Mouse (Mus musculus) stomach, postnatal 0 days (tissue): ENCODE data around the gene Hexa. TPM values are rescaled to one million over a fixed set of nuclear protein-coding genes. Genes with fewer than 3 reads are reported as not detected.

Experiments used
- ATAC-seq: fragments of 200-750 bp; cut with Nextera tagmentation; 2 replicates; pipeline ENCODE4 v1.8.0; 2017; ENCODE audit not compliant: low FRiP score, low TSS enrichment
- DNase-seq: peaks from one replicate; pipeline ENCODE4 v3.0.0-alpha.2; 2016; ENCODE audit warnings: low spot score
- H3K27ac ChIP-seq: fragments of 300-500 bp; sonication (generic); replicated peaks from 2 replicates; pipeline ENCODE4 v1.5.1; 2014; ENCODE audit warnings: mild to moderate bottlenecking, control low read depth
- H3K27me3 ChIP-seq: fragments of 300-500 bp; sonication (generic); 2 replicates; pipeline ENCODE4 v1.6.1; 2014; ENCODE audit warnings: low read length; ENCODE audit not compliant: control insufficient read depth, insufficient read depth
- H3K36me3 ChIP-seq: fragments of 300-500 bp; sonication (generic); 2 replicates; pipeline ENCODE4 v1.6.1; 2014; ENCODE audit warnings: low read length, mixed read lengths; ENCODE audit not compliant: control insufficient read depth, insufficient read depth
- H3K4me1 ChIP-seq: fragments of 300-500 bp; sonication (generic); replicated peaks from 2 replicates; pipeline ENCODE4 v1.6.1; 2014; ENCODE audit warnings: antibody characterized with exemption; ENCODE audit not compliant: control insufficient read depth, insufficient read depth
- H3K4me2 ChIP-seq: fragments of 300-500 bp; sonication (generic); replicated peaks from 2 replicates; pipeline ENCODE4 v1.6.1; 2014; ENCODE audit warnings: low read depth, mild to moderate bottlenecking, control low read depth, moderate library complexity
- H3K4me3 ChIP-seq: fragments of 300-500 bp; sonication (generic); 2 replicates; pipeline ENCODE4 v1.5.1; 2014; ENCODE audit warnings: low read depth, low read length, control low read depth
- H3K9ac ChIP-seq: fragments of 300-500 bp; sonication (generic); 2 replicates; pipeline ENCODE4 v1.6.1; 2014; ENCODE audit warnings: mild to moderate bottlenecking, low read length, control low read depth, mixed read lengths
- H3K9me3 ChIP-seq: fragments of 300-500 bp; sonication (generic); 2 replicates; pipeline ENCODE4 v1.6.1; 2016; ENCODE audit warnings: low read length; ENCODE audit not compliant: control insufficient read depth
- CTCF ChIP-seq: IDR thresholded peaks from 2 replicates; pipeline ENCODE4 v1.5.1; 2016; ENCODE audit warnings: antibody characterized with exemption, low read depth, mild to moderate bottlenecking, moderate library complexity
- EP300 ChIP-seq: optimal IDR thresholded peaks from 2 replicates; pipeline ENCODE3; 2016; ENCODE audit warnings: antibody characterized with exemption
- WGBS: fragments of 180-500 bp; shearing (Covaris S2); extraction: QIAGEN DNeasy Blood & Tissue Kit; methylation state at CpG from one replicate; pipeline ENCODE4 v1.1.7; 2014; 5-methylcytosine and 5-hydroxymethylcytosine counted together
- polyA plus RNA-seq: library from polyadenylated mRNA; unstranded; fragments of >200 nt; fragmentation: Nextera tagmentation; extraction: Ambion mirVana; gene quantifications from 2 replicates; pipeline ENCODE4 v1.2.1, GENCODE M21; 2015

The Hexa gene
- polyA plus RNA-seq, 1 experiment from 2014 or later: 39.2 TPM

- Histone ChIP-seq H3K4me3 (peak overlapping the region; percentile 44), H3K4me2 (peak overlapping the region; percentile 69), H3K9ac (no peak overlapping the region), H3K27ac (no peak overlapping the region), H3K4me1 (0 out of 2 replicates have a peak, but pooled peaks cover 2% of the 10 kb centered on the region), H3K9me3 (no peaks in the 10 kb centered on the region), H3K27me3 (no peaks in the 10 kb centered on the region), H3K36me3 (no peaks in the 10 kb centered on the region)
- no peak for TF ChIP-seq CTCF
- WGBS: 1% methylated on average over 18 of the region's 20 CpGs
- DNase-seq (no peak), ATAC-seq (no peak; the same call in 1 of the 2 replicates)
Observed at GRCm38 (mm10) chr9:59578505-59578867, 39.1 kb downstream of the Hexa start.

DNA sequence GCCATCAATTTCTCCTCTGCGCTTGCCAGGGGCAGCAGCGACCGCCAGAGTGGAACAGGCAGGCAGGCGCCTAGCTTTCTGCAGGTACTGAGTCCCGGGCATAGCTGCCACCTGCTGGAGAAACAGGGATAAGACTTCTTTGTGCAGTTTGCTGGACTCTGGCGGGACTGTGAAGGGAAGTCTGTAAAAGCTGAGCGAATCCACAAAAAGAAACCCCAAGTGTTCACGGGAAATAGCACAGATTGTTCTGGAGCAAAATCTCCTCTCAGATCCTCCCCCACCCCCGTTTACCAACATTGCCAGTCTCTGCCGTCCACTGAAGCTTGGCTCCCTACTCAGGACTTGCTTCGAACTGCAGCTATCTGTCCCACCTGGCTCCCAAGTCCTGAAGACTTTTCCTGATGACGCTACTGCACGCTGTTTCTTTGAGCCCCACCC lies 45.5 kb downstream of the Hexa start:
- H3K4me2 ChIP-seq: peak overlapping the region; percentile 49
- ATAC-seq: peak; percentile 77
- H3K9me3 ChIP-seq: no peaks in the 10 kb centered on the region
- H3K4me3 ChIP-seq: peak overlapping the region; percentile 24
- H3K27ac ChIP-seq: no peak overlapping the region
- 4% methylated on average over 13 of the region's 13 CpGs for WGBS
- no peaks in the 10 kb centered on the region for H3K4me1 ChIP-seq
- peak overlapping the region; percentile 18; the same call in 1 of the 2 replicates for H3K9ac ChIP-seq
- H3K36me3 ChIP-seq: no peaks in the 10 kb centered on the region
- DNase-seq: peak; percentile 77
- H3K27me3 ChIP-seq: no peaks in the 10 kb centered on the region
- TF ChIP-seq EP300 (no peak), CTCF (peak; percentile 90)

DNA sequence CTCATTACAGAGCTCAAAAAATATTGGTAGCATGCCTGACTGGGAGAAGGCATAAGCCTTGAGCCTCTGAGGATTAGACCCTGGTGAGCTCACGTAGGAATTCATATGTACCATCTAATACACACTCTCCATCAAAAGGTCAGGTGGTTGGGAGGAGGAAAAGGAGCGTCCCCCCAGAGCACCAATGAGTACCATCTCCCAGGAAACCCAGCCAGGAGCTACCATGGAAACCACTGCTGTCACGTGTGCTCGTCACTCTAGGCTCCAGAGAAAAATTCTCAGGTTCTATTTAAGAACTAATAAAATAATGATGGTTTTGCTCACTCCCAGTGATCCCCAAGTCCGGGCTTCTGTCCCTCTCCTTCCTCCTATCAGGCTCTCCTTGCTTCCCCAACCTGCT lies 48.9 kb downstream of the Hexa start:
- no peaks in the 10 kb centered on the region for H3K27me3 ChIP-seq
- DNase-seq (no peak), ATAC-seq (no peak)
- no peaks in the 10 kb centered on the region for H3K9me3 ChIP-seq
- TF ChIP-seq EP300 (no peak), CTCF (no peak)
- no peaks in the 10 kb centered on the region for H3K4me1 ChIP-seq
- H3K27ac ChIP-seq: no peak overlapping the region
- WGBS: 66% methylated on average over 5 of the region's 5 CpGs
- H3K9ac ChIP-seq: no peak overlapping the region
- no peak overlapping the region for H3K4me2 ChIP-seq
- H3K36me3 ChIP-seq: no peaks in the 10 kb centered on the region
- H3K4me3 ChIP-seq: no peak overlapping the region

DNA sequence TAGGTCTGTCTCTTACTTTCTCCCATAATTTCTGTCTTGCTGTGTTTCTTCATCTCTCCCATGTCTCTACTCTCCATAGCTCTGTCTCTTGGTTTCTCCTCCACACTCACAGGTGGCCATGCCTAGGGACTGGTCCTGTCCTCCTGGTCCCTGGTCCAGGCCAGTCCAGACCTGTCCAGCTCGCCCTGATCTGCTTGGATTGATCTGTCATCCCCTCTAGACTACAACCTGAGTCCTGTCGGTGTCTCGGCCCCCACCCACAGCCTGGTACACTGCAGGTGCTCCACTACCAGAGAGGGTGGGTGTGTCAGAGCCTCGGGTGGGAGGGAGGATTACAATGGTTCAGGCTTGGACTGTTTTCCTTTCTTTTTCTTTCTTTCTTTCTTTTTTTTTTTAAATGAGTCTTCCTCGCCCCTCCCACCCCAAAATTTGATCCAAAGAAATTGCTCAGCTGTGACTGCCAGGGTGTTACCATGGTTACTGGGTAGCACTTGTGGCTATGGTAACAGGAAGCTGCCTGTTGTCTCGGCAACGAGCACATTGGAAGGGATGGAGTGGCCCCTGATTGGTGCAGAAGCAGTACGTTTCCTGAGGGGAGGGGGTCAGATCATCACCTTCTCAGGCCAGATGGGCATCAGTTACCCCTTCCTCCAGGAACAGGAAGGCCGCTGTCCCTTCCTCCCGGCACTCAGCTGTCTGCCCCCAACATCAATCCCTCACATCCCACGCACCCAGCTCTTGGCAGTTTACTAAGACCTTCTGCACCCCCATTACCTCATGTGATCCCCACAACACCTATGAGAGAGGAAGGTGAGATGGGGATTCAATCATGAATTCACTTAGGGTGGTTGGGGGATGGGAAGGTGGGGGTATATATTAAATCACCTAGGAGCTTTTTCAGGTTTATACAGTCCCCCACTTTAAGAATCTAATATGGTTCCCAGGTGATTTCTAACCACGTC lies 49.7 kb downstream of the Hexa start:
- TF ChIP-seq EP300: no peak
- TF ChIP-seq CTCF: no peak
- 44% methylated on average over 12 of the region's 12 CpGs for WGBS
- 0 out of 2 replicates have a peak, but pooled peaks have one; percentile 20 for ATAC-seq
- Histone ChIP-seq H3K4me2 (no peak overlapping the region), H3K9me3 (no peaks in the 10 kb centered on the region), H3K27ac (no peak overlapping the region), H3K9ac (no peak overlapping the region), H3K36me3 (no peaks in the 10 kb centered on the region), H3K4me3 (no peak overlapping the region), H3K27me3 (no peaks in the 10 kb centered on the region), H3K4me1 (no peaks in the 10 kb centered on the region)
- no peak for DNase-seq

- no peak overlapping the region for H3K4me2 ChIP-seq
- TF ChIP-seq EP300: no peak
- no peak for TF ChIP-seq CTCF
- no peaks in the 10 kb centered on the region for H3K27me3 ChIP-seq
- DNase-seq (no peak), ATAC-seq (no peak)
- H3K9me3 ChIP-seq: no peaks in the 10 kb centered on the region
- H3K4me1 ChIP-seq: no peaks in the 10 kb centered on the region
- H3K4me3 ChIP-seq: no peak overlapping the region
- no peak overlapping the region for H3K27ac ChIP-seq
- H3K36me3 ChIP-seq: no peaks in the 10 kb centered on the region
- WGBS: 68% methylated on average over 10 of the region's 10 CpGs
- H3K9ac ChIP-seq: no peak overlapping the region
Observed at GRCm38 (mm10) chr9:59589703-59590439, 50.5 kb downstream of the Hexa start.
